Mouse (Mus musculus): ENCODE measurements at regions not wholly inside any gene's neighbourhood (a gene's known extent, or its start where the extent isn't known, plus 50 kb on each side); places are given as distances from the start of the nearest gene placed in this dataset.

- TF ChIP-seq POLR2A (IDR thresholded peaks at IDR 0.05; ENCODE audit: low read depth, low read length), result no peak
- no peak for TF ChIP-seq ZKSCAN1 (IDR thresholded peaks at IDR 0.05; ENCODE audit: borderline replicate concordance, low read depth, low read length)
- no peak for TF ChIP-seq JUND (conservative IDR thresholded peaks at IDR 0.05; ENCODE audit: low read depth, low read length)
- TF ChIP-seq CTCF (conservative IDR thresholded peaks at IDR 0.05 in 1 of 2, IDR thresholded peaks at IDR 0.05 in 1 of 2; ENCODE audit: low read depth in 2 of 2, low read length in 2 of 2), result no peak
- TF ChIP-seq NRF1 (IDR thresholded peaks at IDR 0.05; ENCODE audit: low read depth, low read length), result no peak
- no peak for TF ChIP-seq NELFE (IDR thresholded peaks at IDR 0.05; ENCODE audit: low read depth, low read length)
- TF ChIP-seq EP300 (IDR thresholded peaks at IDR 0.05; ENCODE audit: low read length), result peak; percentile 83
Measured at GRCm38 (mm10) chr15:62400984-62401609, 1443.9 kb downstream of the Gsdmc2 start.
